26 mouse cellular contexts compared by ENCODE assay signal in genomic region chr7:122167203-122167602, GRCm38 (mm10). TPM values are rescaled to one million over a fixed set of nuclear protein-coding genes. Genes with fewer than 3 reads are reported as not detected.
"Had no signal": no experiment of that assay in that cellular context is flagged by ENCODE, and none has a peak within 500 bp of the region (broad histone marks: within the 10 kb centered on the region; RNA-seq: fewer than 3 reads in every experiment).

No protein-coding gene starts in this region.

- DNase-seq: cerebellum, adult 9-10 months; cerebellum, adult 9-11 months; cerebellum, postnatal 10 days; cerebellum, postnatal 14 days; cerebellum, postnatal 25 days; cerebellum, postnatal 36 days; embryo, embryonic 11 days; forebrain, postnatal 0 days; gastrocnemius, adult 2 months; gastrocnemius, postnatal 10 days; gastrocnemius, postnatal 14 days; gastrocnemius, postnatal 25 days; gastrocnemius, postnatal 36 days; heart, adult 18-20 months; heart, adult 2 months had no signal

- H3K4me1 ChIP-seq: embryonic facial prominence, embryonic 10.5 days; embryonic facial prominence, embryonic 12.5 days; embryonic facial prominence, embryonic 13.5 days; forebrain, embryonic 15.5 days had no signal

- H3K4me3 ChIP-seq: embryonic facial prominence, embryonic 10.5 days; embryonic facial prominence, embryonic 12.5 days; embryonic facial prominence, embryonic 13.5 days; embryonic facial prominence, embryonic 15.5 days; erythroblast, embryonic 14.5 days; forebrain, embryonic 10.5 days; forebrain, embryonic 12.5 days; forebrain, embryonic 13.5 days; forebrain, embryonic 15.5 days; gastrocnemius, adult 2 months; heart, adult 2 months had no signal

- H3K27ac ChIP-seq: embryonic facial prominence, embryonic 10.5 days; embryonic facial prominence, embryonic 12.5 days; embryonic facial prominence, embryonic 13.5 days; embryonic facial prominence, embryonic 15.5 days; forebrain, embryonic 10.5 days; forebrain, embryonic 12.5 days; forebrain, embryonic 13.5 days; forebrain, embryonic 15.5 days; gastrocnemius, adult 2 months; heart, adult 2 months had no signal

- H3K27me3 ChIP-seq: embryonic facial prominence, embryonic 12.5 days; embryonic facial prominence, embryonic 13.5 days; embryonic facial prominence, embryonic 15.5 days; forebrain, embryonic 12.5 days; forebrain, embryonic 13.5 days; forebrain, embryonic 15.5 days had no signal

- H3K4me2 ChIP-seq: embryonic facial prominence, embryonic 12.5 days; embryonic facial prominence, embryonic 13.5 days; embryonic facial prominence, embryonic 15.5 days; forebrain, embryonic 12.5 days; forebrain, embryonic 13.5 days; forebrain, embryonic 15.5 days had no signal

- H3K9me3 ChIP-seq: embryonic facial prominence, embryonic 10.5 days; embryonic facial prominence, embryonic 12.5 days; embryonic facial prominence, embryonic 13.5 days; embryonic facial prominence, embryonic 15.5 days; forebrain, embryonic 10.5 days; forebrain, embryonic 12.5 days; forebrain, embryonic 13.5 days; forebrain, embryonic 15.5 days had no signal

RNA-seq across cellular contexts. Expression of gene Ern2, which starts 18.8 kb away (rescaled TPM):
- polyA plus RNA-seq: embryonic facial prominence, embryonic 11.5 days; embryonic facial prominence, embryonic 12.5 days; embryonic facial prominence, embryonic 13.5 days; embryonic facial prominence, embryonic 15.5 days; erythroblast, embryonic 14.5 days; forebrain, embryonic 10.5 days had no signal

RNA-seq across cellular contexts. Expression of gene Chp2, which starts 52.1 kb away (rescaled TPM):
- polyA plus RNA-seq: embryonic facial prominence, embryonic 10.5 days; embryonic facial prominence, embryonic 11.5 days; embryonic facial prominence, embryonic 12.5 days; embryonic facial prominence, embryonic 13.5 days; erythroblast, embryonic 14.5 days; forebrain, embryonic 10.5 days; forebrain, embryonic 11.5 days had no signal
